Mouse (Mus musculus) thymus, postnatal 25 days (tissue): Measurements from ENCODE around the gene Abcc4.

Source experiments
- DNase-seq: peaks from one replicate; pipeline ENCODE4 v3.0.0; 2022

Gene Abcc4

GRCm38 (mm10) chr14:118635493-118636183, 70.4 kb downstream of the Abcc4 start:
- no peak for DNase-seq

- DNase-seq, result no peak
These were observed 76.4 kb downstream of the Abcc4 start for GRCm38 (mm10) chr14:118629649-118630048.

GRCm38 (mm10) chr14:118621449-118621789, 84.6 kb downstream of the Abcc4 start:
- DNase-seq, result no peak

GRCm38 (mm10) chr14:118620773-118621448, 85.1 kb downstream of the Abcc4 start:
- no peak for DNase-seq

- DNase-seq, result peak; percentile 47
These were observed 89.2 kb downstream of the Abcc4 start for GRCm38 (mm10) chr14:118616698-118617311.

- DNase-seq, result no peak
These were observed 92.3 kb downstream of the Abcc4 start for GRCm38 (mm10) chr14:118613734-118614133.

- DNase-seq, result no peak
These were observed 94.3 kb downstream of the Abcc4 start for GRCm38 (mm10) chr14:118611714-118612113.

GRCm38 (mm10) chr14:118610786-118611185, 95.2 kb downstream of the Abcc4 start:
- DNase-seq, result no peak

GRCm38 (mm10) chr14:118608816-118609465, 97.1 kb downstream of the Abcc4 start:
- DNase-seq, result no peak

GRCm38 (mm10) chr14:118608317-118608716, 97.7 kb downstream of the Abcc4 start:
- no peak for DNase-seq

- DNase-seq, result no peak
These were observed 99.5 kb downstream of the Abcc4 start for GRCm38 (mm10) chr14:118606476-118606875.

- no peak for DNase-seq
These were observed 101.1 kb downstream of the Abcc4 start for GRCm38 (mm10) chr14:118604903-118605302.

- no peak for DNase-seq
These were observed 104.0 kb downstream of the Abcc4 start for GRCm38 (mm10) chr14:118602031-118602430.

GRCm38 (mm10) chr14:118600746-118601145, 105.3 kb downstream of the Abcc4 start:
- no peak for DNase-seq

GRCm38 (mm10) chr14:118598757-118599156, 107.3 kb downstream of the Abcc4 start:
- no peak for DNase-seq

GRCm38 (mm10) chr14:118594463-118594862, 111.6 kb downstream of the Abcc4 start:
- DNase-seq, result no peak

- DNase-seq, result peak; percentile 48
These were observed 114.3 kb downstream of the Abcc4 start for GRCm38 (mm10) chr14:118591477-118592403.

GRCm38 (mm10) chr14:118582333-118582941, 123.6 kb downstream of the Abcc4 start:
- DNase-seq, result no peak

GRCm38 (mm10) chr14:118581673-118582072, 124.3 kb downstream of the Abcc4 start:
- no peak for DNase-seq

GRCm38 (mm10) chr14:118579013-118579728, 126.8 kb downstream of the Abcc4 start:
- no peak for DNase-seq

- no peak for DNase-seq
These were observed 128.1 kb downstream of the Abcc4 start for GRCm38 (mm10) chr14:118577895-118578294.
